Mouse (Mus musculus) layer of hippocampus, adult 8-10 months (tissue): ENCODE measurements at regions not wholly inside any gene's neighbourhood (a gene's known extent, or its start where the extent isn't known, plus 50 kb on each side); places are given as distances from the start of the nearest gene placed in this dataset.
A peak's percentile ranks its signal among the peaks of the same experiment; 100 is the strongest.

Experiments used
- DNase-seq, 2 experiments: peaks; one replicate each; pipeline ENCODE4 v3.0.0; 2022; ENCODE audit warnings: low spot score in 2 of 2

- DNase-seq: no peak
Measured at GRCm38 (mm10) chr10:96955036-96955775, 338.4 kb downstream of the Btg1 start.

- no peak for DNase-seq
Measured at GRCm38 (mm10) chr10:96955776-96956448, 339.1 kb downstream of the Btg1 start.

- no peak for DNase-seq
Measured at GRCm38 (mm10) chr10:96956449-96956834, 339.6 kb downstream of the Btg1 start.

- DNase-seq: no peak
Measured at GRCm38 (mm10) chr10:96957019-96957418, 340.2 kb downstream of the Btg1 start.

- DNase-seq: no peak
Measured at GRCm38 (mm10) chr10:96969825-96970224, 353.0 kb downstream of the Btg1 start.

- DNase-seq: no peak
Measured at GRCm38 (mm10) chr10:96970737-96971136, 353.9 kb downstream of the Btg1 start.

GRCm38 (mm10) chr10:96971810-96972209 is 355.0 kb downstream of the Btg1 start:
- no peak for DNase-seq

- no peak for DNase-seq
Measured at GRCm38 (mm10) chr10:96974326-96974977, 357.6 kb downstream of the Btg1 start.

- DNase-seq: no peak
Measured at GRCm38 (mm10) chr10:96976691-96977090, 359.9 kb downstream of the Btg1 start.

GRCm38 (mm10) chr10:96980494-96980831 is 363.7 kb downstream of the Btg1 start:
- DNase-seq: no peak

GRCm38 (mm10) chr10:96980832-96981515 is 364.2 kb downstream of the Btg1 start:
- DNase-seq: no peak

GRCm38 (mm10) chr10:96981516-96981869 is 364.7 kb downstream of the Btg1 start:
- DNase-seq: no peak

- DNase-seq: no peak
Measured at GRCm38 (mm10) chr10:97000871-97001270, 384.1 kb downstream of the Btg1 start.

- no peak for DNase-seq
Measured at GRCm38 (mm10) chr10:97008873-97009272, 392.1 kb downstream of the Btg1 start.

- DNase-seq: no peak
Measured at GRCm38 (mm10) chr10:97009859-97010258, 393.1 kb downstream of the Btg1 start.

- no peak for DNase-seq
Measured at GRCm38 (mm10) chr10:97018641-97019040, 401.8 kb downstream of the Btg1 start.

- DNase-seq: no peak
Measured at GRCm38 (mm10) chr10:97028776-97029175, 412.0 kb downstream of the Btg1 start.

- DNase-seq: no peak
Measured at GRCm38 (mm10) chr10:97030996-97031395, 414.2 kb downstream of the Btg1 start.

GRCm38 (mm10) chr10:97035371-97035786 is 418.6 kb downstream of the Btg1 start:
- peak in 1 of 2 experiments; percentile 6 for DNase-seq

- DNase-seq: no peak
Measured at GRCm38 (mm10) chr10:97038025-97038424, 421.2 kb downstream of the Btg1 start.

GRCm38 (mm10) chr10:97047566-97047965 is 430.8 kb downstream of the Btg1 start:
- no peak for DNase-seq

GRCm38 (mm10) chr10:97047996-97048395 is 431.2 kb downstream of the Btg1 start:
- DNase-seq: no peak
